10 mouse cellular contexts compared by ENCODE assay signal in genomic region chr11:32498757-32499535, GRCm38 (mm10). TPM values are rescaled to one million over a fixed set of nuclear protein-coding genes. Genes with fewer than 3 reads are reported as not detected.
A peak's percentile ranks its signal among the peaks of the same experiment; 100 is the strongest.
DNase-seq lines count a peak whose midpoint lies in the region; ATAC-seq and TF ChIP-seq lines count a peak whose summit lies in the region.
"Had no signal": no experiment of that assay in that cellular context is flagged by ENCODE, and none has a peak within 500 bp of the region (broad histone marks: within the 10 kb centered on the region; RNA-seq: fewer than 3 reads in every experiment).

No protein-coding gene starts in this region.

- no peaks in the 10 kb centered on the region for H3K36me3 ChIP-seq in hindbrain, postnatal 0 days (ENCODE audit: insufficient read depth, low read length)
- peaks cover 45% of the 10 kb centered on the region for H3K36me3 ChIP-seq in hindbrain, embryonic 10.5 days
- H3K36me3 ChIP-seq in liver, embryonic 12.5 days, result no peaks in the 10 kb centered on the region

- no peaks in the 10 kb centered on the region for H3K27me3 ChIP-seq in hindbrain, postnatal 0 days (ENCODE audit: insufficient read depth, low read length)
- H3K27me3 ChIP-seq in hindbrain, embryonic 10.5 days (ENCODE audit: insufficient read depth, poor library complexity, severe bottlenecking), result no peaks in the 10 kb centered on the region
- H3K27me3 ChIP-seq in liver, embryonic 12.5 days (replicated peaks), result no peaks in the 10 kb centered on the region
- H3K27me3 ChIP-seq: embryonic facial prominence, embryonic 12.5 days had no signal

- no peak overlapping the region for H3K4me3 ChIP-seq in hindbrain, postnatal 0 days (ENCODE audit: low read length)
- no peak overlapping the region for H3K4me3 ChIP-seq in hindbrain, embryonic 10.5 days
- H3K4me3 ChIP-seq in left cerebral cortex, adult 2 months, result no peak overlapping the region
- H3K4me3 ChIP-seq in liver, embryonic 12.5 days, result no peak overlapping the region
- H3K4me3 ChIP-seq: embryonic facial prominence, embryonic 12.5 days had no signal

- no peak for ATAC-seq in hindbrain, postnatal 0 days
- ATAC-seq in liver, embryonic 12.5 days, result no peak

- no peak for TF ChIP-seq CTCF in hindbrain, postnatal 0 days (IDR thresholded peaks at IDR 0.05; ENCODE audit: low read depth)
- no peak for TF ChIP-seq CTCF in left cerebral cortex, adult 2 months (IDR thresholded peaks at IDR 0.05)

- no peak overlapping the region for H3K4me2 ChIP-seq in hindbrain, postnatal 0 days (ENCODE audit: low read depth, low read length)
- H3K4me2 ChIP-seq in liver, embryonic 12.5 days, result no peak overlapping the region
- H3K4me2 ChIP-seq: embryonic facial prominence, embryonic 12.5 days had no signal

- H3K9me3 ChIP-seq in hindbrain, postnatal 0 days (ENCODE audit: low read length), result no peaks in the 10 kb centered on the region
- H3K9me3 ChIP-seq in hindbrain, embryonic 10.5 days, result no peaks in the 10 kb centered on the region
- H3K9me3 ChIP-seq in liver, embryonic 12.5 days (replicated peaks), result no peaks in the 10 kb centered on the region
- H3K9me3 ChIP-seq: embryonic facial prominence, embryonic 12.5 days had no signal

- H3K4me1 ChIP-seq in hindbrain, postnatal 0 days (ENCODE audit: insufficient read depth, low read length), result no peaks in the 10 kb centered on the region
- no peaks in the 10 kb centered on the region for H3K4me1 ChIP-seq in hindbrain, embryonic 10.5 days (replicated peaks)
- no peaks in the 10 kb centered on the region for H3K4me1 ChIP-seq in liver, embryonic 12.5 days
- H3K4me1 ChIP-seq: embryonic facial prominence, embryonic 12.5 days had no signal

- WGBS in hindbrain, postnatal 0 days, result 62% methylated on average over 7 of the region's 7 CpGs
- 92% methylated on average over 7 of the region's 7 CpGs for WGBS in hindbrain, embryonic 10.5 days
- WGBS in liver, embryonic 12.5 days (ENCODE audit: insufficient replicate concordance), result 80% methylated on average over 7 of the region's 7 CpGs

- peak; percentile 65 for DNase-seq in hindbrain, postnatal 0 days (ENCODE audit: low spot score)
- DNase-seq in hindbrain, embryonic 10.5 days (ENCODE audit: low spot score), result no peak
- DNase-seq in adrenal gland, postnatal 10 days, result peak; percentile 64
- peak; percentile 65 to 69 for DNase-seq in cerebellum, postnatal 36 days
- peak; percentile 49 to 65 for DNase-seq in left cerebral cortex, adult 2 months (ENCODE audit: extremely low spot score in 1 of 2, low spot score in 2 of 2)
- DNase-seq in testis, postnatal 10 days (ENCODE audit: low spot score), result peak; percentile 80
- no peak for DNase-seq in spleen, postnatal 14 days (ENCODE audit: low spot score in 2 of 2)

- H3K27ac ChIP-seq in hindbrain, postnatal 0 days, result no peak overlapping the region
- H3K27ac ChIP-seq in hindbrain, embryonic 10.5 days, result no peak overlapping the region
- H3K27ac ChIP-seq in left cerebral cortex, adult 2 months, result peak overlapping the region; percentile 40; the same call in 1 of the 2 replicates
- H3K27ac ChIP-seq in liver, embryonic 12.5 days, result no peak overlapping the region
- H3K27ac ChIP-seq: embryonic facial prominence, embryonic 12.5 days had no signal

- no peak overlapping the region for H3K9ac ChIP-seq in hindbrain, postnatal 0 days (replicated peaks; ENCODE audit: low read length)
- no peak overlapping the region for H3K9ac ChIP-seq in liver, embryonic 12.5 days
- H3K9ac ChIP-seq: embryonic facial prominence, embryonic 12.5 days had no signal

- intact Hi-C loops in left cerebral cortex, adult 2 months (cut with DNase I), result no loop called here

RNA-seq across cellular contexts. Expression of gene Efcab9, which starts 32.9 kb away (rescaled TPM):
- total RNA-seq in hindbrain, postnatal 0 days (2014; rRNA removed), result not detected in 2 replicates
- 0.38 TPM in 1 of 2 replicates, not detected in the other for polyA plus RNA-seq in hindbrain, postnatal 0 days (2015; fragmentation: Nextera tagmentation; extraction: Ambion mirVana)
- 0.45 TPM in 1 of 2 replicates, not detected in the other for polyA plus RNA-seq in hindbrain, embryonic 10.5 days (2016; fragmentation: Nextera tagmentation; extraction: Ambion mirVana)
- 1 to 10 TPM in 1 of 2 experiments, under 1 TPM in 1; 0.93 to 1.2 TPM for total RNA-seq in adrenal gland, postnatal 10 days (2021)
- total RNA-seq in left cerebral cortex, adult 2 months (2021), result 1 to 10 TPM in 1 of 2 experiments, under 1 TPM in 1; 0.75 to 1.4 TPM
- polyA plus RNA-seq in liver, embryonic 12.5 days (2016; fragmentation: Nextera tagmentation; extraction: Ambion mirVana), result 0.28 and 0.56 TPM in 2 replicates
- total RNA-seq: hematopoietic stem cell, adult 5-6 weeks had no signal

RNA-seq across cellular contexts. Expression of gene Stk10, which starts 34.2 kb away (rescaled TPM):
- 4.5 and 10.8 TPM in 2 replicates for total RNA-seq in hindbrain, postnatal 0 days (2014; rRNA removed)
- polyA plus RNA-seq in hindbrain, postnatal 0 days (2015; fragmentation: Nextera tagmentation; extraction: Ambion mirVana), result 1.1 and 1.2 TPM in 2 replicates
- polyA plus RNA-seq in hindbrain, embryonic 10.5 days (2016; fragmentation: Nextera tagmentation; extraction: Ambion mirVana), result 3.0 TPM in 2 replicates
- total RNA-seq in adrenal gland, postnatal 10 days (2021), result 10 to 100 TPM; 11.9 to 15.1 TPM
- 1 to 10 TPM; 6.7 to 8.7 TPM for total RNA-seq in left cerebral cortex, adult 2 months (2021)
- polyA plus RNA-seq in liver, embryonic 12.5 days (2016; fragmentation: Nextera tagmentation; extraction: Ambion mirVana), result 5.7 and 6.0 TPM in 2 replicates

RNA-seq across cellular contexts. Expression of gene Ubtd2, which starts 43.8 kb away (rescaled TPM):
- total RNA-seq in hindbrain, postnatal 0 days (2014; rRNA removed), result 47.4 and 53.8 TPM in 2 replicates
- polyA plus RNA-seq in hindbrain, postnatal 0 days (2015; fragmentation: Nextera tagmentation; extraction: Ambion mirVana), result 30.6 TPM in 2 replicates
- polyA plus RNA-seq in hindbrain, embryonic 10.5 days (2016; fragmentation: Nextera tagmentation; extraction: Ambion mirVana), result 55.6 and 66.4 TPM in 2 replicates
- 10 to 100 TPM; 19.0 to 21.0 TPM for total RNA-seq in adrenal gland, postnatal 10 days (2021)
- total RNA-seq in left cerebral cortex, adult 2 months (2021), result 10 to 100 TPM; 53.9 to 57.3 TPM
- 9.6 and 10.0 TPM in 2 replicates for polyA plus RNA-seq in liver, embryonic 12.5 days (2016; fragmentation: Nextera tagmentation; extraction: Ambion mirVana)

Comparison
In these comparisons a context has a peak if more than half of its experiments do, and no peak if none do; other contexts are left out.
1. DNase-seq: peak in hindbrain, postnatal 0 days (single experiment), adrenal gland, postnatal 10 days (single experiment), cerebellum, postnatal 36 days (2 of 2), left cerebral cortex, adult 2 months (2 of 2) and testis, postnatal 10 days (single experiment); none in hindbrain, embryonic 10.5 days (single experiment) and spleen, postnatal 14 days (0 of 2).